Mouse (Mus musculus) T-helper 17 cell (primary cell): ENCODE results near the gene Vamp5.

ENCODE experiments used
- in situ Hi-C, 2 experiments: fragments of 300-600 bp; cut with MboI, MseI; formaldehyde crosslinking; loops; 1 replicate in 1 of 2; 2 replicates in 1 of 2; pipeline ENCODE4 v1.15.1; 2025; ENCODE audit warnings: high pct_unique_total_duplicates in 2 of 2

Vamp5 gene

GRCm38 (mm10) chr6:72347166-72347941 lies 32.9 kb downstream of the Vamp5 start, which contains the start of gene 0610030E20Rik:
0610030E20Rik (plus strand) TSS chr6:72347317.
- in situ Hi-C loops = loop anchor here in 1 of 2 experiments (5.0 to 25.0 kb wide), 2 partner anchors 205 to 760 kb away; no protein-coding TSS in a partner anchor

GRCm38 (mm10) chr6:72346261-72346660 lies 34.0 kb downstream of the Vamp5 start:
- in situ Hi-C loops = loop anchor here in 1 of 2 experiments (5.0 to 25.0 kb wide), 2 partner anchors 206 to 759 kb away; no protein-coding TSS in a partner anchor

DNA sequence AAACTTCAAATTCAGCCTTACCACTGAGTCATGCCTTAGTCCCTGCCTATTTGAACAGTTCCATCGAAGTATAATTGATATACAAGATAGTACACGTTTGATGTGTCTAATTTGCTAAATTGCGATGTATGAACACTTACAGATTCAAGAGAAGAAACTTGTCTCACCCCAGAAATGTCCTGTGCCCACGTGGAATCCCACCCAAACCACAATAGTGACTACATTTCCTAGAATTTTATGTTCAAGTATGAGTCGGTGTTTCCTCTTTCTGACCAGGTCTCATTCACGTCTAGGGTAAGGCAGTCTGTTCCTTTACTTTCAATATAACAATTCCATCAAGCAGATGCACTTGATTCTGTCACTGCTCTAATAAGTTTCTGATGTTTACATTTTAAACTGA lies 34.6 kb downstream of the Vamp5 start:
- in situ Hi-C loops = loop anchor here in 1 of 2 experiments (5.0 to 25.0 kb wide), 2 partner anchors 207 to 758 kb away; no protein-coding TSS in a partner anchor

DNA sequence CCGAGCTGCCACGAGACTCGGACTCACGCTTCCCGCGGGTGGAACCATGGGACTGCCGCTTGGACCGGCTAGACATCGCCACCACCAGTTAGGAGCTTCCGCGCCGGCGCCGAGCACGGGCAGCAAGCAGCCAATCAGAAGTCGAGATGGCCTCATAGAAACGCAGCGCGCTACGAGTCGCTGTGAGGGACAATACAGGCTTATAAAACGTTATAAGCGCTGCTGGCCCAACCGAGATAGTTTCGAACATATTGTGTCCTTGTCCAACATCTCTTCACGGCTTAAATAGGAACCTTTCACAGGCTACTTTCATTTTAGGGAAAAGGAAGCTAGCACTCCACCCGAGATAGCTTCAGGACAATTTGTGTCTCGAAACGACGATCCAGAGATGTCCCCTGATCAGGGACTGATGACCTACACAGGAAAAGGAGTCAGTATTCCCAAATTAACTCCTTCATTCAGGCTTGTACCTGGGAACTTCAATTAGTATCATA lies 35.1 kb downstream of the Vamp5 start, which contains the start of gene Usp39:
Gene Usp39, minus strand, starts transcription at position 111 of the 494 bp plus-strand sequence.
- in situ Hi-C loops = loop anchor here in 1 of 2 experiments (5.0 to 25.0 kb wide), 2 partner anchors 207 to 758 kb away; no protein-coding TSS in a partner anchor

GRCm38 (mm10) chr6:72344396-72345073 lies 35.7 kb downstream of the Vamp5 start:
- in situ Hi-C loops = loop anchor here in 1 of 2 experiments (5.0 to 25.0 kb wide), 2 partner anchors 208 to 757 kb away; no protein-coding TSS in a partner anchor

GRCm38 (mm10) chr6:72340481-72340880 lies 39.8 kb downstream of the Vamp5 start:
- in situ Hi-C loops = loop anchor here in 1 of 2 experiments (25.0 kb wide), 1 partner anchor 753 kb away; no protein-coding TSS in a partner anchor

- in situ Hi-C loops = loop anchor here (10.0 to 25.0 kb wide), 2 partner anchors 708 to 746 kb away; no protein-coding TSS in a partner anchor
These were observed 47.2 kb downstream of the Vamp5 start for GRCm38 (mm10) chr6:72333111-72333510.

DNA sequence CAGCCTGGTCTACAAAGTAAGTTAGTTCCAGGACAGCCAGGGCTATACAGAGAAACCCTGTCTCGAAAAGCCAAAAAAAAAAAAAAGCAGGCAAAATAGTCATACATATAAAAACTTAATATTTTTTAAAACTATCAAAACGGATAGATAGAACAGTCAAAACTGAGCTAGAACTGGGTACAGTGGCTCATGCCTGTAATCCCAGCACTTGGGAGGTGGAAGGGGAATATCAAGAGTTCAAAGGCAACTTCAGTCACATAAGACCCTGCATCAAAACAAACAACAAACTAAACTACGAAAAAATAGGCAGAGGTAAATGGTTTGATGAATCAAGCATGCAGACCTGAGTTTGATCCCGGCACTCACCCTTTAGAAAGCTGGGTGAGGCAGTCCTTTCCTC lies 50.1 kb downstream of the Vamp5 start:
- in situ Hi-C loops = loop anchor here (10.0 to 25.0 kb wide), 2 partner anchors 705 to 743 kb away; no protein-coding TSS in a partner anchor

- in situ Hi-C loops = loop anchor here in 1 of 2 experiments (25.0 kb wide), 1 partner anchor 742 kb away; no protein-coding TSS in a partner anchor
These were observed 51.2 kb downstream of the Vamp5 start for GRCm38 (mm10) chr6:72329019-72329418.

DNA sequence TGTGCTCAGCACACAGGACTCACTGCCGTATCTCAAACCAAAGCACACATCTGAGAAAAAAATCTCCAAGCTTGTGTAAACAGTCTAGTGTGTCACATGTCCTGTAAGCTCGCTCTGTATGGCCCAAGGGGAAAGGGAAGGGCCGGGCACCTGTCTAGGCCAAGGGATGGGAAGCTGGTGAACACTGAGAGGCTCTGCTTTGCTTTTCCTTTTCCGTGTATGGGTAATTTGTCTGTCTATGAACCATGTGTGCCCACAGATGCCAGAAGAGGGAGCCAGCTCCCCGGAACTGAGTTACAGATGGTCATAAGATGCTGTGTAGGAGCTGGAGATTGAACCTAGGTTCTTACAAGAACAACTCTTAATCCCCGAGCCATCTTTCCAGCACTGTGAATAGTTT lies 54.0 kb downstream of the Vamp5 start:
- in situ Hi-C loops = loop anchor here in 1 of 2 experiments (25.0 kb wide), 1 partner anchor 739 kb away; no protein-coding TSS in a partner anchor

DNA sequence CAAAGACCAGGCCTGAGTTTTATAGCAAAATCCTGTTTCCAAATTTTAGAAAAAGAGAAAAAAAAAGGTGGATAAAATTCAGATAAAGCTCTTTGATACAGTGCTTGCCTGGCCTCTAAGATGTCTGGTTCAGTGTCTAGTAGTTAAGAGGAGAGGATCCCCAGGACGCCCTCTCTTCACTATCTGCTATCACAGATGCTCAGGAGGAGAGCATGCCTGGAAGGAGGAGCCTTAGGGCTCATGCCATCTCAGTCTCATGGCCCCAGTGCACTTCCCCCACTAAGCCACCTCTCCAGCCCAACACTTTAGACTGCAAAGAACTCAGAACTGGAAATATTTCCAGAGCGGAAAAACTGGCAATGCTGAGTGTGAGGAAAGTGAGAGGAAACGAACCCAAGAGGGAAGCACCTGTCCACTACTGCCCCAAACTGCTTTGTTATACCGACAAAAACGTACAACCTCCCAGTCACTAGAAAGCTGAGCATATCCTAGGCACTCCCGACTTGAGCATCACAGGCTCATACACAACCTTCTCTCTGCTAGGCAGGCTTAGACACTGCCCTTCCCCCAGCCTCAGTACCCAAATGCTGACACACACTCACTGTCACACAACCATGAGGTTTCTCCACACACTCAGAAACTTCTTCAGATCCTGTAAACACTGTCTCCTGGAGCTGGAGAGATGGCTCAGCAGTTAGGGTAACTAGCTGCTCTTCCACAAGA lies 56.3 kb downstream of the Vamp5 start:
- in situ Hi-C loops = no loop called here

DNA sequence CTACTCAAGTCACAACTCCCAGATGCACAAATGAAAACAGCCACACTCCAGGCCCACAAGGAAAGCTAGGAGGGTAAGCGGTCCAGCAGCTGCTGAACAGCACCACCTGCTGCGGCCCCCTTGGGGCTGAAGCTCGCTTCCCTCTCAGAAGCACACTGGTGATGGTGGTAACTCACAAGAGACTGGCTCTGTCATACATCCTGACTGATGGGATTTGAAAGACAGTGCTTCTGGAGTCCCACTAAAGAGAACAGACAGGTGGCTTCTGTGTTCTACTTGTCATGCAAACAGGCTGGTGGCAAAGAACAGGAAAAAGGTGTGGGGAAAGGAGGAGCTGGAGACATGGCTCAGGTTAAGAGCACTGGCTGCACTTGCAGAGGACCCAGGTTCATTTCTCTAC lies 57.3 kb downstream of the Vamp5 start:
- in situ Hi-C loops = no loop called here

- in situ Hi-C loops = no loop called here
These were observed 61.2 kb downstream of the Vamp5 start for GRCm38 (mm10) chr6:72319019-72319418.
